Mouse (Mus musculus): Measurements from ENCODE around the gene Gclc.

GRCm38 (mm10) chr9:77776720-77777515 lies 22.6 kb downstream of the Gclc start:
- no peak for TF ChIP-seq CTCF (IDR thresholded peaks at IDR 0.05; ENCODE audit: low read depth, low read length)
- no peak for TF ChIP-seq GATA2 (IDR thresholded peaks at IDR 0.05; ENCODE audit: borderline replicate concordance, low read depth, low read length)

Data from G1E (cell line).